ENCODE assay signal across 8 mouse cellular contexts in the genomic region with DNA sequence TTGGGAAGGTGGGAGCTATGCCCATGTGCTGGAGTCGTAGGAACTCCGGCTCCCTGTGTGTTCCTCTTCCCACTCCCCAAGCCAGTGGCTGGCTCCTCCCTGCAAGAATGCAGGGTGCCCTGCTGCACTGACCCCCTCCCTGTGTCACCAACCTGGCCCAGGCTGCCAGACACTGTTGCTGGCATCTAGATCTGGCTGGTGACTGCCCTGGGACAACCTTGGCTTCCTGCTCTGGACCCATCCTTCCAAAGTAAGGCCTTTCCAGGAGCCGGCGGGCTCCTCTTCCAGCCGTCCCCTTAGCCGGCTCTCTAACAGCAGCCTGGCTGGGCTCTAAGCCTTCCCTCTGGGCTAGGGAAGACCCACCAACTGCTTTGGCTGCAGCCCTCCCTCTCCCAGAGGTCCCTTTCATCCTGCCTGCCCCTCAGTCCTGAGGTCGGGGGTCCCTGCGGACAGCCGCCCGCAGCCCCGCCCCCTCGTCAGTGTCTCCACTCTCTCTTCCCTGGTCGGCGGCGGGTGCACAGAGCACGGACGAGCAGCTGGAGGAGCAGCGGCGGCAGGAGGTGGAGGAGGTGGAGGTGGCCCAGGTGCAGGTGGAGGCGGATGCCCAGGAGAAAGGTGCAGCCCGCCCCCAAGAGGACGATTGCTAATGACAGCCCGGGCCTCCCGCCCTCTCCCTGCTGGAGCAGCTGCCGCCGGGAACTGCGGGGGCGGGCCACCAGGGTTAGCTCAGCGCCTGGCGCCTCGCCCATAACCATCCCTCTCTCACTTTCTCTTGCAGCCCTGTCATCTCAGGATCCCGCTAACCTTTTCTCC. TPM values are rescaled to one million over a fixed set of nuclear protein-coding genes. Genes with fewer than 3 reads are reported as not detected.
A peak's percentile ranks its signal among the peaks of the same experiment; 100 is the strongest.
DNase-seq lines count a peak whose midpoint lies in the region; TF ChIP-seq lines count a peak whose summit lies in the region.

No protein-coding gene starts in this region.

- TF ChIP-seq CTCF in MEL (IDR thresholded peaks at IDR 0.05 in 2 of 3, conservative IDR thresholded peaks at IDR 0.05 in 1 of 3; ENCODE audit: control insufficient read depth in 1 of 3, insufficient read depth in 1 of 3, low read depth in 2 of 3, low read length in 3 of 3, poor library complexity in 1 of 3, severe bottlenecking in 1 of 3), result peak in 1 of 3 experiments; percentile 44; a peak in 2 of 6 replicates
- TF ChIP-seq CTCF in cerebellum, adult 2 months (IDR thresholded peaks at IDR 0.05; ENCODE audit: borderline replicate concordance, insufficient read depth, low read depth, low read length), result peak; percentile 16; the same call in 1 of the 2 replicates

- H3K9me3 ChIP-seq in MEL (replicated peaks; ENCODE audit: insufficient read depth, low read length), result no peaks in the 10 kb centered on the region
- no peaks in the 10 kb centered on the region for H3K9me3 ChIP-seq in hindbrain, embryonic 10.5 days

- peak overlapping the region; percentile 33 for H3K9ac ChIP-seq in MEL (ENCODE audit: control insufficient read depth, low read depth, low read length, poor library complexity, severe bottlenecking)

- no peak; a peak in 1 of 4 replicates for TF ChIP-seq EP300 in MEL (IDR thresholded peaks at IDR 0.05; ENCODE audit: low read depth in 1 of 2, low read length in 2 of 2)

- H3K4me3 ChIP-seq in MEL (ENCODE audit: control insufficient read depth in 1 of 2, insufficient read depth in 1 of 2, low read depth in 2 of 2, low read length in 2 of 2), result peak overlapping the region; percentile 41 to 48; a peak in 3 of 4 replicates
- H3K4me3 ChIP-seq in cerebellum, adult 2 months (replicated peaks; ENCODE audit: insufficient read depth, low read depth, low read length), result peak overlapping the region; percentile 54
- H3K4me3 ChIP-seq in hindbrain, embryonic 10.5 days, result peak overlapping the region; percentile 46

- WGBS in cerebellum, adult 2 months, result 6% methylated on average over 32 of the region's 32 CpGs
- WGBS in hindbrain, embryonic 10.5 days, result 6% methylated on average over 32 of the region's 32 CpGs

- H3K4me1 ChIP-seq in MEL (ENCODE audit: control insufficient read depth in 1 of 2, insufficient read depth in 2 of 2, low read length in 2 of 2), result peaks cover 13 to 21% of the 10 kb centered on the region in 2 experiments
- peaks cover 34% of the 10 kb centered on the region for H3K4me1 ChIP-seq in cerebellum, adult 2 months (ENCODE audit: control insufficient read depth, insufficient read depth, low read length)
- peaks cover 92% of the 10 kb centered on the region for H3K4me1 ChIP-seq in hindbrain, embryonic 10.5 days (replicated peaks)

- no peak for TF ChIP-seq POLR2A in MEL (IDR thresholded peaks at IDR 0.05; ENCODE audit: control insufficient read depth in 1 of 2, insufficient read depth in 1 of 2, low read depth in 1 of 2, low read length in 2 of 2, poor library complexity in 1 of 2)
- no peak for TF ChIP-seq POLR2A in cerebellum, adult 2 months (IDR thresholded peaks at IDR 0.05; ENCODE audit: borderline replicate concordance, insufficient read depth, low read length)

- peaks cover 0 to 7% of the 10 kb centered on the region in 2 experiments; a peak in 2 of 4 replicates for H3K36me3 ChIP-seq in MEL (ENCODE audit: control insufficient read depth in 1 of 2, insufficient read depth in 2 of 2, low read length in 2 of 2)
- peaks cover 46% of the 10 kb centered on the region for H3K36me3 ChIP-seq in hindbrain, embryonic 10.5 days

- no peaks in the 10 kb centered on the region for H3K79me2 ChIP-seq in MEL (ENCODE audit: control insufficient read depth, insufficient read depth, low read length, poor library complexity)

- H3K27me3 ChIP-seq in MEL (ENCODE audit: control insufficient read depth in 1 of 2, insufficient read depth in 2 of 2, low read length in 2 of 2), result no peaks in the 10 kb centered on the region
- H3K27me3 ChIP-seq in cerebellum, adult 2 months (ENCODE audit: control insufficient read depth, insufficient read depth, low read length), result no peaks in the 10 kb centered on the region
- peaks cover 26% of the 10 kb centered on the region for H3K27me3 ChIP-seq in hindbrain, embryonic 10.5 days (ENCODE audit: insufficient read depth, poor library complexity, severe bottlenecking)

- no peak overlapping the region; the same call in 1 of the 2 replicates for H3K27ac ChIP-seq in MEL (ENCODE audit: control insufficient read depth, low read depth, low read length)
- peak overlapping the region; percentile 75 for H3K27ac ChIP-seq in cerebellum, adult 2 months (ENCODE audit: insufficient read depth, low read length)
- peak overlapping the region; percentile 87 for H3K27ac ChIP-seq in hindbrain, embryonic 10.5 days

- no peak for TF ChIP-seq RAD21 in MEL (IDR thresholded peaks at IDR 0.05; ENCODE audit: low read depth, low read length)

- peak; percentile 82 for DNase-seq in MEL (ENCODE audit: low read depth, low spot score)
- DNase-seq in cerebellum, adult 2 months, result peak; percentile 93 to 95
- peak; percentile 88 to 95 for DNase-seq in frontal cortex, adult 2 months (ENCODE audit: extremely low spot score in 1 of 2, low spot score in 1 of 2)
- peak; percentile 71 for DNase-seq in hindbrain, embryonic 10.5 days (ENCODE audit: low spot score)
- DNase-seq in layer of hippocampus, adult 9-10 months (ENCODE audit: low spot score), result peak; percentile 74
- DNase-seq in lung, adult 18-20 months, result peak; percentile 82 to 88
- peak; percentile 92 for DNase-seq in ovary, postnatal 36 days (ENCODE audit: low spot score)
- DNase-seq in natural killer cell, adult 2 months (ENCODE audit: low spot score in 2 of 2), result no peak

TF ChIP-seq in MEL, 35 proteins besides CTCF, POLR2A, EP300 and RAD21:
- no peak for TF ChIP-seq ELF1 (IDR thresholded peaks at IDR 0.05; ENCODE audit: low read depth, low read length)
- TF ChIP-seq ETS1 (IDR thresholded peaks at IDR 0.05; ENCODE audit: low read depth, low read length), result peak; percentile 74
- TF ChIP-seq MXI1 (IDR thresholded peaks at IDR 0.05; ENCODE audit: low read depth, low read length), result 0 out of 2 replicates have a peak, but pooled peaks have one; percentile 28
TF ChIP-seq in MEL: peak in this region for 2.

RNA-seq across cellular contexts. Expression of a gene that starts 8.2 kb away (rescaled TPM):
- total RNA-seq in MEL (2012; rRNA removed), result not detected in 2 replicates
- not detected for polyA plus RNA-seq in MEL (2012; ENCODE audit: insufficient read depth in 1 of 2, insufficient read length in 2 of 2, low read depth in 1 of 2, low replicate concordance in 2 of 2, missing spikeins in 1 of 2)
- polyA plus RNA-seq in cerebellum, adult 2 months (2012; rRNA removed), result 316 and 321 TPM in 2 replicates
- polyA plus RNA-seq in frontal cortex, adult 2 months (2012; rRNA removed), result 380 and 463 TPM in 2 replicates
- polyA plus RNA-seq in hindbrain, embryonic 10.5 days (2016; fragmentation: Nextera tagmentation; extraction: Ambion mirVana), result 66.4 and 73.5 TPM in 2 replicates

RNA-seq across cellular contexts. Expression of a gene that starts 30.4 kb away (rescaled TPM):
- 38.6 and 38.7 TPM in 2 replicates for total RNA-seq in MEL (2012; rRNA removed)
- 10 to 100 TPM in 1 of 2 experiments, not detected in 1; 86.7 TPM for polyA plus RNA-seq in MEL (2012; ENCODE audit: insufficient read depth in 1 of 2, insufficient read length in 2 of 2, low read depth in 1 of 2, low replicate concordance in 2 of 2, missing spikeins in 1 of 2)
- polyA plus RNA-seq in cerebellum, adult 2 months (2012; rRNA removed), result 67.2 and 68.4 TPM in 2 replicates
- polyA plus RNA-seq in frontal cortex, adult 2 months (2012; rRNA removed), result 58.0 and 66.0 TPM in 2 replicates
- 1.4 and 1.5 TPM in 2 replicates for polyA plus RNA-seq in hindbrain, embryonic 10.5 days (2016; fragmentation: Nextera tagmentation; extraction: Ambion mirVana)

RNA-seq across cellular contexts. Expression of a gene that starts 30.9 kb away (rescaled TPM):
- 34.8 and 36.3 TPM in 2 replicates for total RNA-seq in MEL (2012; rRNA removed)
- 10 to 100 TPM in 1 of 2 experiments, not detected in 1; 29.5 TPM for polyA plus RNA-seq in MEL (2012; ENCODE audit: insufficient read depth in 1 of 2, insufficient read length in 2 of 2, low read depth in 1 of 2, low replicate concordance in 2 of 2, missing spikeins in 1 of 2)
- 84.3 and 86.1 TPM in 2 replicates for polyA plus RNA-seq in cerebellum, adult 2 months (2012; rRNA removed)
- 69.7 and 75.1 TPM in 2 replicates for polyA plus RNA-seq in frontal cortex, adult 2 months (2012; rRNA removed)
- 7.7 and 10.9 TPM in 2 replicates for polyA plus RNA-seq in hindbrain, embryonic 10.5 days (2016; fragmentation: Nextera tagmentation; extraction: Ambion mirVana)

RNA-seq across cellular contexts. Expression of a gene that starts 31.8 kb away (rescaled TPM):
- 0.12 and 0.33 TPM in 2 replicates for total RNA-seq in MEL (2012; rRNA removed)
- under 1 TPM in 1 of 2 experiments, not detected in 1; 0.11 TPM for polyA plus RNA-seq in MEL (2012; ENCODE audit: insufficient read depth in 1 of 2, insufficient read length in 2 of 2, low read depth in 1 of 2, low replicate concordance in 2 of 2, missing spikeins in 1 of 2)
- 0.06 and 0.08 TPM in 2 replicates for polyA plus RNA-seq in cerebellum, adult 2 months (2012; rRNA removed)
- polyA plus RNA-seq in frontal cortex, adult 2 months (2012; rRNA removed), result 0.16 and 0.17 TPM in 2 replicates
- not detected in 2 replicates for polyA plus RNA-seq in hindbrain, embryonic 10.5 days (2016; fragmentation: Nextera tagmentation; extraction: Ambion mirVana)

RNA-seq across cellular contexts. Expression of a gene that starts 40.9 kb away (rescaled TPM):
- total RNA-seq in MEL (2012; rRNA removed), result 4.1 and 4.7 TPM in 2 replicates
- polyA plus RNA-seq in MEL (2012; ENCODE audit: insufficient read depth in 1 of 2, insufficient read length in 2 of 2, low read depth in 1 of 2, low replicate concordance in 2 of 2, missing spikeins in 1 of 2), result 1 to 10 TPM in 1 of 2 experiments, not detected in 1; 4.3 TPM
- polyA plus RNA-seq in cerebellum, adult 2 months (2012; rRNA removed), result 0.13 TPM in 1 of 2 replicates, not detected in the other
- polyA plus RNA-seq in frontal cortex, adult 2 months (2012; rRNA removed), result 0.12 TPM in 1 of 2 replicates, not detected in the other
- polyA plus RNA-seq in hindbrain, embryonic 10.5 days (2016; fragmentation: Nextera tagmentation; extraction: Ambion mirVana), result not detected in 2 replicates

Comparison
In these comparisons a context has a peak if more than half of its experiments do, and no peak if none do; other contexts are left out.
1. DNase-seq: peak in MEL (single experiment), cerebellum, adult 2 months (2 of 2), frontal cortex, adult 2 months (2 of 2), hindbrain, embryonic 10.5 days (single experiment), layer of hippocampus, adult 9-10 months (single experiment), lung, adult 18-20 months (2 of 2) and ovary, postnatal 36 days (single experiment); none in natural killer cell, adult 2 months (0 of 2).
2. RNA of a gene that starts 8.2 kb away (polyA plus RNA-seq): 380 to 463 TPM in frontal cortex, adult 2 months, 316 to 321 TPM in cerebellum, adult 2 months and 66.4 to 73.5 TPM in hindbrain, embryonic 10.5 days; not detected in MEL; every median in the first group is over 10 times any median in the second.
3. RNA of a gene that starts 30.4 kb away (polyA plus RNA-seq): 86.7 TPM in MEL, 67.2 to 68.4 TPM in cerebellum, adult 2 months and 58.0 to 66.0 TPM in frontal cortex, adult 2 months; 1.4 to 1.5 TPM in hindbrain, embryonic 10.5 days; every median in the first group is over 10 times any median in the second.
4. Peak in every context shown above with its lines, with median percentiles within 50 percentile points of each other: H3K4me3 ChIP-seq.